Mouse (Mus musculus): ENCODE measurements around the gene Batf3. TPM values are rescaled to one million over a fixed set of nuclear protein-coding genes. Genes with fewer than 3 reads are reported as not detected.

The Batf3 gene
- polyA plus RNA-seq, 1 experiment from 2014 or later: 1.6 TPM

GRCm38 (mm10) chr1:191083230-191083629 lies 14.4 kb upstream of the Batf3 start:
- WGBS (ENCODE audit: insufficient replicate concordance): 67% methylated on average over 8 of the region's 8 CpGs
- no peak overlapping the region for H3K4me3 ChIP-seq (ENCODE audit: low read depth, low read length)
- H3K4me1 ChIP-seq (ENCODE audit: insufficient read depth): no peaks in the 10 kb centered on the region
- H3K27ac ChIP-seq (ENCODE audit: low read depth): 0 out of 2 replicates have a peak overlapping the region, but pooled peaks have one; percentile 26
- no peaks in the 10 kb centered on the region for H3K27me3 ChIP-seq (ENCODE audit: insufficient read depth, low read length)
- peaks cover 28% of the 10 kb centered on the region for H3K36me3 ChIP-seq (replicated peaks; ENCODE audit: insufficient read depth, low read length)
- DNase-seq (peak; percentile 51), ATAC-seq (peak; percentile 81)
- peak overlapping the region; percentile 24; the same call in 1 of the 2 replicates for H3K4me2 ChIP-seq (ENCODE audit: low read depth, low read length)
- TF ChIP-seq EP300 (IDR thresholded peaks at IDR 0.05; ENCODE audit: low read depth): no peak; the same call in 1 of the 2 replicates
- TF ChIP-seq CTCF (IDR thresholded peaks at IDR 0.05; ENCODE audit: low read depth): peak; percentile 7; the same call in 1 of the 2 replicates
- H3K9ac ChIP-seq (replicated peaks): no peak overlapping the region
- no peaks in the 10 kb centered on the region for H3K9me3 ChIP-seq (ENCODE audit: low read length)

GRCm38 (mm10) chr1:191084951-191085559 lies 12.6 kb upstream of the Batf3 start:
- H3K9me3 ChIP-seq (ENCODE audit: low read length): no peaks in the 10 kb centered on the region
- H3K4me3 ChIP-seq (ENCODE audit: low read depth, low read length): no peak overlapping the region
- WGBS (ENCODE audit: insufficient replicate concordance): 67% methylated on average over 5 of the region's 5 CpGs
- ATAC-seq: no peak
- H3K4me1 ChIP-seq (ENCODE audit: insufficient read depth): no peaks in the 10 kb centered on the region
- peak overlapping the region; percentile 34; the same call in 1 of the 2 replicates for H3K27ac ChIP-seq (ENCODE audit: low read depth)
- DNase-seq: peak; percentile 74
- peaks cover 19% of the 10 kb centered on the region for H3K36me3 ChIP-seq (replicated peaks; ENCODE audit: insufficient read depth, low read length)
- TF ChIP-seq EP300 (IDR thresholded peaks at IDR 0.05; ENCODE audit: low read depth): no peak
- peak; percentile 79 for TF ChIP-seq CTCF (IDR thresholded peaks at IDR 0.05; ENCODE audit: low read depth)
- H3K4me2 ChIP-seq (ENCODE audit: low read depth, low read length): no peak overlapping the region; the same call in 1 of the 2 replicates
- H3K27me3 ChIP-seq (ENCODE audit: insufficient read depth, low read length): no peaks in the 10 kb centered on the region
- no peak overlapping the region for H3K9ac ChIP-seq (replicated peaks)

GRCm38 (mm10) chr1:191085597-191085996 lies 12.1 kb upstream of the Batf3 start:
- peaks cover 14% of the 10 kb centered on the region for H3K36me3 ChIP-seq (replicated peaks; ENCODE audit: insufficient read depth, low read length)
- H3K4me1 ChIP-seq (ENCODE audit: insufficient read depth): no peaks in the 10 kb centered on the region
- ATAC-seq (peak; percentile 14; the same call in 1 of the 2 replicates), DNase-seq (peak; percentile 29)
- no peak overlapping the region for H3K4me3 ChIP-seq (ENCODE audit: low read depth, low read length)
- 60% methylated on average over 12 of the region's 12 CpGs for WGBS (ENCODE audit: insufficient replicate concordance)
- H3K27ac ChIP-seq (ENCODE audit: low read depth): peak overlapping the region; percentile 34; the same call in 1 of the 2 replicates
- no peak overlapping the region; the same call in 1 of the 2 replicates for H3K9ac ChIP-seq (replicated peaks)
- H3K9me3 ChIP-seq (ENCODE audit: low read length): no peaks in the 10 kb centered on the region
- H3K4me2 ChIP-seq (ENCODE audit: low read depth, low read length): 0 out of 2 replicates have a peak overlapping the region, but pooled peaks have one; percentile 9
- no peaks in the 10 kb centered on the region for H3K27me3 ChIP-seq (ENCODE audit: insufficient read depth, low read length)
- no peak for TF ChIP-seq CTCF (IDR thresholded peaks at IDR 0.05; ENCODE audit: low read depth)
- TF ChIP-seq EP300 (IDR thresholded peaks at IDR 0.05; ENCODE audit: low read depth): no peak

- Histone ChIP-seq H3K9me3 (ENCODE audit: low read length) (no peaks in the 10 kb centered on the region), H3K4me3 (ENCODE audit: low read depth, low read length) (no peak overlapping the region), H3K9ac (replicated peaks) (no peak overlapping the region), H3K4me1 (ENCODE audit: insufficient read depth) (no peaks in the 10 kb centered on the region), H3K27ac (ENCODE audit: low read depth) (peak overlapping the region; percentile 34; the same call in 1 of the 2 replicates), H3K27me3 (ENCODE audit: insufficient read depth, low read length) (no peaks in the 10 kb centered on the region), H3K36me3 (replicated peaks; ENCODE audit: insufficient read depth, low read length) (peaks cover 9% of the 10 kb centered on the region), H3K4me2 (ENCODE audit: low read depth, low read length) (no peak overlapping the region)
- TF ChIP-seq CTCF (IDR thresholded peaks at IDR 0.05; ENCODE audit: low read depth) (no peak), EP300 (IDR thresholded peaks at IDR 0.05; ENCODE audit: low read depth) (no peak)
- ATAC-seq (no peak), DNase-seq (no peak)
- WGBS (ENCODE audit: insufficient replicate concordance): 74% methylated on average over 7 of the region's 7 CpGs
Observed at GRCm38 (mm10) chr1:191086304-191086878, 11.3 kb upstream of the Batf3 start.

GRCm38 (mm10) chr1:191086960-191087359 lies 10.7 kb upstream of the Batf3 start:
- H3K27me3 ChIP-seq (ENCODE audit: insufficient read depth, low read length): no peaks in the 10 kb centered on the region
- 0 out of 2 replicates have a peak overlapping the region, but pooled peaks have one; percentile 34 for H3K27ac ChIP-seq (ENCODE audit: low read depth)
- no peak for TF ChIP-seq EP300 (IDR thresholded peaks at IDR 0.05; ENCODE audit: low read depth)
- TF ChIP-seq CTCF (IDR thresholded peaks at IDR 0.05; ENCODE audit: low read depth): no peak
- WGBS (ENCODE audit: insufficient replicate concordance): 73% methylated on average over 8 of the region's 8 CpGs
- H3K9ac ChIP-seq (replicated peaks): no peak overlapping the region
- ATAC-seq: no peak
- no peaks in the 10 kb centered on the region for H3K4me1 ChIP-seq (ENCODE audit: insufficient read depth)
- H3K4me2 ChIP-seq (ENCODE audit: low read depth, low read length): no peak overlapping the region
- H3K4me3 ChIP-seq (ENCODE audit: low read depth, low read length): no peak overlapping the region
- no peaks in the 10 kb centered on the region for H3K9me3 ChIP-seq (ENCODE audit: low read length)
- no peak for DNase-seq
- peaks cover 4% of the 10 kb centered on the region for H3K36me3 ChIP-seq (replicated peaks; ENCODE audit: insufficient read depth, low read length)

- ATAC-seq (no peak), DNase-seq (no peak)
- TF ChIP-seq EP300 (IDR thresholded peaks at IDR 0.05; ENCODE audit: low read depth): no peak
- TF ChIP-seq CTCF (IDR thresholded peaks at IDR 0.05; ENCODE audit: low read depth): no peak
- H3K4me1 ChIP-seq (ENCODE audit: insufficient read depth): no peaks in the 10 kb centered on the region
- H3K4me2 ChIP-seq (ENCODE audit: low read depth, low read length): no peak overlapping the region
- H3K27ac ChIP-seq (ENCODE audit: low read depth): no peak overlapping the region
- H3K27me3 ChIP-seq (ENCODE audit: insufficient read depth, low read length): no peaks in the 10 kb centered on the region
- no peak overlapping the region for H3K9ac ChIP-seq (replicated peaks)
- H3K4me3 ChIP-seq (ENCODE audit: low read depth, low read length): no peak overlapping the region
- 56% methylated on average over 5 of the region's 5 CpGs for WGBS (ENCODE audit: insufficient replicate concordance)
- H3K9me3 ChIP-seq (ENCODE audit: low read length): no peaks in the 10 kb centered on the region
- no peaks in the 10 kb centered on the region for H3K36me3 ChIP-seq (replicated peaks; ENCODE audit: insufficient read depth, low read length)
Observed at GRCm38 (mm10) chr1:191087955-191088354, 9.7 kb upstream of the Batf3 start.

Measured in liver, postnatal 0 days (tissue).